Mouse (Mus musculus): ENCODE results near the gene Boll. TPM values are rescaled to one million over a fixed set of nuclear protein-coding genes. Genes with fewer than 3 reads are reported as not detected.

Gene Boll
- total and polyA plus RNA-seq, 2 experiments from 2014 or later, result not detected

GRCm38 (mm10) chr1:55223026-55223425 is 140.2 kb downstream of the Boll start:
- Histone ChIP-seq H3K36me3 (replicated peaks; ENCODE audit: control insufficient read depth, insufficient read depth, low read length) (no peaks in the 10 kb centered on the region), H3K27me3 (ENCODE audit: control insufficient read depth, insufficient read depth, low read length) (no peaks in the 10 kb centered on the region), H3K27ac (ENCODE audit: low read depth) (0 out of 2 replicates have a peak overlapping the region, but pooled peaks have one; percentile 66), H3K9me3 (replicated peaks; ENCODE audit: control insufficient read depth, low read length) (no peaks in the 10 kb centered on the region), H3K9ac (replicated peaks; ENCODE audit: low read depth, low read length) (no peak overlapping the region), H3K4me2 (ENCODE audit: low read depth, low read length) (no peak overlapping the region), H3K4me1 (ENCODE audit: control insufficient read depth, insufficient read depth) (peaks cover 25% of the 10 kb centered on the region), H3K4me3 (ENCODE audit: low read depth, low read length) (no peak overlapping the region)
- DNase-seq (ENCODE audit: low spot score) (no peak), ATAC-seq (ENCODE audit: insufficient read depth, low read depth) (no peak)
- 89% methylated on average over 7 of the region's 7 CpGs for WGBS
- TF ChIP-seq EP300 (IDR thresholded peaks at IDR 0.05; ENCODE audit: low read depth) (no peak), CTCF (IDR thresholded peaks at IDR 0.05; ENCODE audit: low read depth) (no peak)

- H3K27me3 ChIP-seq (ENCODE audit: control insufficient read depth, insufficient read depth, low read length), result no peaks in the 10 kb centered on the region
- H3K36me3 ChIP-seq (replicated peaks; ENCODE audit: control insufficient read depth, insufficient read depth, low read length), result no peaks in the 10 kb centered on the region
- TF ChIP-seq CTCF (IDR thresholded peaks at IDR 0.05; ENCODE audit: low read depth), result no peak
- TF ChIP-seq EP300 (IDR thresholded peaks at IDR 0.05; ENCODE audit: low read depth), result 0 out of 2 replicates have a peak, but pooled peaks have one; percentile 25
- peak overlapping the region; percentile 39; the same call in 1 of the 2 replicates for H3K4me2 ChIP-seq (ENCODE audit: low read depth, low read length)
- no peaks in the 10 kb centered on the region for H3K9me3 ChIP-seq (replicated peaks; ENCODE audit: control insufficient read depth, low read length)
- peak overlapping the region; percentile 66 for H3K27ac ChIP-seq (ENCODE audit: low read depth)
- peaks cover 34% of the 10 kb centered on the region for H3K4me1 ChIP-seq (ENCODE audit: control insufficient read depth, insufficient read depth)
- DNase-seq (ENCODE audit: low spot score) (peak; percentile 73), ATAC-seq (ENCODE audit: insufficient read depth, low read depth) (peak; percentile 60; the same call in 1 of the 2 replicates)
- H3K9ac ChIP-seq (replicated peaks; ENCODE audit: low read depth, low read length), result 0 out of 2 replicates have a peak overlapping the region, but pooled peaks have one; percentile 37
- no peak overlapping the region for H3K4me3 ChIP-seq (ENCODE audit: low read depth, low read length)
- WGBS, result 36% methylated on average over 4 of the region's 4 CpGs
Measured at GRCm38 (mm10) chr1:55221352-55221751, 141.9 kb downstream of the Boll start.

GRCm38 (mm10) chr1:55217191-55217590 is 146.1 kb downstream of the Boll start:
- no peak for TF ChIP-seq EP300 (IDR thresholded peaks at IDR 0.05; ENCODE audit: low read depth)
- no peak for TF ChIP-seq CTCF (IDR thresholded peaks at IDR 0.05; ENCODE audit: low read depth)
- no peaks in the 10 kb centered on the region for H3K36me3 ChIP-seq (replicated peaks; ENCODE audit: control insufficient read depth, insufficient read depth, low read length)
- no peak for DNase-seq (ENCODE audit: low spot score)
- WGBS, result 19% methylated on average over 2 of the region's 2 CpGs
- H3K27ac ChIP-seq (ENCODE audit: low read depth), result peak overlapping the region; percentile 17; the same call in 1 of the 2 replicates
- no peak overlapping the region for H3K4me2 ChIP-seq (ENCODE audit: low read depth, low read length)
- H3K4me1 ChIP-seq (ENCODE audit: control insufficient read depth, insufficient read depth), result peaks cover 24% of the 10 kb centered on the region
- no peak overlapping the region for H3K4me3 ChIP-seq (ENCODE audit: low read depth, low read length)
- H3K9me3 ChIP-seq (replicated peaks; ENCODE audit: control insufficient read depth, low read length), result no peaks in the 10 kb centered on the region
- H3K27me3 ChIP-seq (ENCODE audit: control insufficient read depth, insufficient read depth, low read length), result no peaks in the 10 kb centered on the region
- ATAC-seq (ENCODE audit: insufficient read depth, low read depth), result peak; percentile 26; the same call in 1 of the 2 replicates
- H3K9ac ChIP-seq (replicated peaks; ENCODE audit: low read depth, low read length), result no peak overlapping the region

GRCm38 (mm10) chr1:55215185-55215813 is 148.0 kb downstream of the Boll start:
- Histone ChIP-seq H3K27ac (ENCODE audit: low read depth) (peak overlapping the region; percentile 19; the same call in 1 of the 2 replicates), H3K9ac (replicated peaks; ENCODE audit: low read depth, low read length) (no peak overlapping the region), H3K9me3 (replicated peaks; ENCODE audit: control insufficient read depth, low read length) (no peaks in the 10 kb centered on the region), H3K4me2 (ENCODE audit: low read depth, low read length) (no peak overlapping the region), H3K27me3 (ENCODE audit: control insufficient read depth, insufficient read depth, low read length) (no peaks in the 10 kb centered on the region), H3K4me3 (ENCODE audit: low read depth, low read length) (no peak overlapping the region), H3K36me3 (replicated peaks; ENCODE audit: control insufficient read depth, insufficient read depth, low read length) (no peaks in the 10 kb centered on the region), H3K4me1 (ENCODE audit: control insufficient read depth, insufficient read depth) (peaks cover 14% of the 10 kb centered on the region)
- ATAC-seq (ENCODE audit: insufficient read depth, low read depth) (peak; percentile 37; the same call in 1 of the 2 replicates), DNase-seq (ENCODE audit: low spot score) (no peak)
- 68% methylated on average over 11 of the region's 11 CpGs for WGBS
- TF ChIP-seq CTCF (IDR thresholded peaks at IDR 0.05; ENCODE audit: low read depth), result no peak
- TF ChIP-seq EP300 (IDR thresholded peaks at IDR 0.05; ENCODE audit: low read depth), result no peak

GRCm38 (mm10) chr1:55213936-55214335 is 149.3 kb downstream of the Boll start:
- DNase-seq (ENCODE audit: low spot score) (no peak), ATAC-seq (ENCODE audit: insufficient read depth, low read depth) (no peak)
- no peaks in the 10 kb centered on the region for H3K9me3 ChIP-seq (replicated peaks; ENCODE audit: control insufficient read depth, low read length)
- no peak overlapping the region for H3K9ac ChIP-seq (replicated peaks; ENCODE audit: low read depth, low read length)
- H3K27me3 ChIP-seq (ENCODE audit: control insufficient read depth, insufficient read depth, low read length), result no peaks in the 10 kb centered on the region
- no peaks in the 10 kb centered on the region for H3K36me3 ChIP-seq (replicated peaks; ENCODE audit: control insufficient read depth, insufficient read depth, low read length)
- peaks cover 17% of the 10 kb centered on the region for H3K4me1 ChIP-seq (ENCODE audit: control insufficient read depth, insufficient read depth)
- 88% methylated on average over 6 of the region's 6 CpGs for WGBS
- TF ChIP-seq CTCF (IDR thresholded peaks at IDR 0.05; ENCODE audit: low read depth), result no peak
- TF ChIP-seq EP300 (IDR thresholded peaks at IDR 0.05; ENCODE audit: low read depth), result no peak
- no peak overlapping the region for H3K27ac ChIP-seq (ENCODE audit: low read depth)
- no peak overlapping the region for H3K4me2 ChIP-seq (ENCODE audit: low read depth, low read length)
- H3K4me3 ChIP-seq (ENCODE audit: low read depth, low read length), result no peak overlapping the region

Measured in heart, postnatal 0 days (tissue).